Mouse (Mus musculus) lung, embryonic 14.5 days (tissue): ENCODE measurements at regions not wholly inside any gene's neighbourhood (a gene's known extent, or its start where the extent isn't known, plus 50 kb on each side); places are given as distances from the start of the nearest gene placed in this dataset.

ENCODE experiments used
- ATAC-seq: fragments of 200-750 bp; cut with Nextera tagmentation; 2 replicates; pipeline ENCODE4 v1.8.0; 2017; ENCODE audit warnings: mild to moderate bottlenecking, moderate TSS enrichment, moderate library complexity; ENCODE audit not compliant: insufficient read depth
- DNase-seq: peaks from one replicate; pipeline ENCODE4 v3.0.0-alpha.2; 2015
- H3K27ac ChIP-seq: fragments of 300-500 bp; sonication (generic); 2 replicates; pipeline ENCODE4 v1.5.1; 2014; ENCODE audit warnings: low read depth, mild to moderate bottlenecking, moderate library complexity
- H3K27me3 ChIP-seq: fragments of 300-500 bp; sonication (generic); 2 replicates; pipeline ENCODE4 v1.6.1; 2014; ENCODE audit warnings: low read length, control low read depth; ENCODE audit not compliant: insufficient read depth
- H3K36me3 ChIP-seq: fragments of 300-500 bp; sonication (generic); 2 replicates; pipeline ENCODE4 v1.6.1; 2014; ENCODE audit warnings: control low read depth; ENCODE audit not compliant: insufficient read depth
- H3K4me1 ChIP-seq: fragments of 300-500 bp; sonication (generic); 2 replicates; pipeline ENCODE4 v1.6.1; 2014; ENCODE audit warnings: antibody characterized with exemption, control low read depth; ENCODE audit not compliant: insufficient read depth
- H3K4me2 ChIP-seq: fragments of 300-500 bp; sonication (generic); 2 replicates; pipeline ENCODE4 v1.6.1; 2014; ENCODE audit warnings: mild to moderate bottlenecking
- H3K4me3 ChIP-seq: fragments of 300-500 bp; sonication (generic); 2 replicates; pipeline ENCODE4 v1.5.1; 2014; ENCODE audit warnings: low read depth, low read length
- H3K9ac ChIP-seq: fragments of 300-500 bp; sonication (generic); 2 replicates; pipeline ENCODE4 v1.6.1; 2014
- H3K9me3 ChIP-seq: fragments of 300-500 bp; sonication (generic); 2 replicates; pipeline ENCODE4 v1.6.1; 2016; ENCODE audit warnings: low read depth, low read length, control low read depth
- CTCF ChIP-seq: IDR thresholded peaks from 2 replicates; pipeline ENCODE4 v1.5.1; 2016; ENCODE audit warnings: antibody characterized with exemption, low read depth
- WGBS: fragments of 180-500 bp; shearing (Covaris S2); extraction: QIAGEN DNeasy Blood & Tissue Kit; methylation state at CpG from one replicate; pipeline ENCODE4 v1.1.7; 2014; 5-methylcytosine and 5-hydroxymethylcytosine counted together

DNA sequence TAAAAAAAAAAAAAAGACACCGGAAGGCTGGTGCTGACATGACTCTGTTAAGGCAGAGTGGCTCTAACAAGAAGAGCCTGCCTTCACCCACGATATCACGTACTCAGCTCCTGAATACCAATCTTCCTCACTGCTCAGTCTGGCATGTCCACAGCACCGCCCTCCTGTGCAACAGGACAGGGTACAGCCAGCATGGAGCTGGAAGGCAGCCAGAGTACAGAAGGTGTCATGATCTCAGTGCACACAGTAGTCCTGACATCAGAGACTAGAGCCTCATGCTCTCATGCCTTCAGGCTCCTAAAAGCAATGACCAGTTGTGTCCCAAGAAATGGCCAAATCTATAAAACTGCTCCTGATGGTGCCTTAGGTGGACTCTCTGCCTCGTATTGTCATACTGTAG lies 229.7 kb upstream of the Zdhhc25 start:
- no peak for DNase-seq
- no peak for ATAC-seq
- no peak for TF ChIP-seq CTCF

DNA sequence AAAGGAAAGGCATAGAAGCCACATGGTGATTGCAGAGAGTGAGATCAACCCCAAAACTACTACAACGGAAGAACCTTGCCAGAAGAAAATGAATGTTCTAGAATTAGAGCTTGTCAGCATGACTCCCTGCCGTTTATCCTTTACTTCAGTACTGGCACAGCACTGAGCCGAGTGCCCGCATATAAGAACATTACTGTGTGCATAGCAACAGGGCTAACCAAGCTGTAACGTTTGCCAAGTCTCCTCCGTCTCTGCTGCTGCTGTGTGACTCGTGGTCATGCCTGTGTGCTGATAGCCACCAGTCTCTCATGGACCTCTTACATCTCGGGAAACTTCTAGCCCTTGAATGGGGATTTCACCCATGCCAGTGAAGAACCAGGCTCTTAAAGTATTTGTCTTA lies 228.1 kb upstream of the Zdhhc25 start:
- WGBS: 68% methylated on average over 8 of the region's 8 CpGs
- Histone ChIP-seq H3K9ac (no peak overlapping the region), H3K4me2 (no peak overlapping the region), H3K4me1 (no peaks in the 10 kb centered on the region), H3K27ac (no peak overlapping the region), H3K27me3 (no peaks in the 10 kb centered on the region), H3K9me3 (no peaks in the 10 kb centered on the region), H3K4me3 (no peak overlapping the region), H3K36me3 (no peaks in the 10 kb centered on the region)
- ATAC-seq: no peak
- TF ChIP-seq CTCF: no peak
- DNase-seq: no peak

More for the DNA sequence above, 229.7 kb upstream of the Zdhhc25 start:
- no peak overlapping the region for H3K27ac ChIP-seq
- H3K9ac ChIP-seq: no peak overlapping the region
- H3K9me3 ChIP-seq: no peaks in the 10 kb centered on the region
- 65% methylated on average over 5 of the region's 5 CpGs for WGBS
- H3K27me3 ChIP-seq: no peaks in the 10 kb centered on the region
- H3K4me2 ChIP-seq: no peak overlapping the region
- no peaks in the 10 kb centered on the region for H3K4me1 ChIP-seq
- no peaks in the 10 kb centered on the region for H3K36me3 ChIP-seq
- H3K4me3 ChIP-seq: no peak overlapping the region

DNA sequence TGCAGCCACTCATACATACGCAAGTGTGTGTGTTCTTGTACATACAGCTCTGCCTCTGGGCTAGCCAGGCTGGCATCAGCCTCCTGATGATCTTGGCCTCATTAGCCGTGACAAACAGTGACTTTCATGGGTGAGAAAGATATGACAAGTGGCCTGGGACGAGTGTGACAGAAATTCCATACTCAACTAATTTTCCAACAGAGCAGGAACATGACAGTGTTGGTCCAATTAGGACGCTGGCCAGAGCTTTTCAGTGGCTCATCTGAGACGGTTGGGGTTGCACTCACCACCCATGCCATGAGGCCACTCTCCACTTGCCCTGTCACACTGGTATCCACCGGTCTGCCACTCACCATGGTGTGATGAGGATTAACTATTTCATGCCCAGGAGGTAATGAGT lies 226.2 kb upstream of the Zdhhc25 start:
- Histone ChIP-seq H3K27me3 (no peaks in the 10 kb centered on the region), H3K36me3 (no peaks in the 10 kb centered on the region), H3K9ac (no peak overlapping the region), H3K4me3 (no peak overlapping the region), H3K27ac (no peak overlapping the region), H3K4me2 (no peak overlapping the region), H3K4me1 (no peaks in the 10 kb centered on the region), H3K9me3 (no peaks in the 10 kb centered on the region)
- DNase-seq (no peak), ATAC-seq (no peak)
- no peak for TF ChIP-seq CTCF
- 59% methylated on average over 6 of the region's 6 CpGs for WGBS

DNA sequence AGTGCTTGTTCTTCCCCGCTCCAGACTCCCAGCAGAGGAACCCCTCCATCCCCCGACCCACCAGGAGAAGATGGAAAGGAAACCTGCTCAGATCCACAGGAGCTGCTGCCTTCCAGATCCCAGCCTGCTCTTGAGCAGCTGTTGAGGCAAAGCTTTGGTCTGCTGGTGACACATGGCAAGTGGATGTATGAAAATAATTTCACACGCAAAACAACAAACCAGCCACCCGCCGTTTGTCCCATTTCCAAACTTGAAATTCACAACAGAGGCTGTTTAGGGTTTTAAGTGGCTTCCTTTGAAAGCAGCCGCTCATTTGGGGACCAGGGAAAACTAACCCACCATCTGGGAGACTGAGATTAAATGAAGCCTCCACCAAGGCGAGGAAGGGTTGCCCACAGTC lies 220.8 kb upstream of the Zdhhc25 start:
- ATAC-seq: no peak
- Histone ChIP-seq H3K9ac (no peak overlapping the region), H3K4me1 (no peaks in the 10 kb centered on the region), H3K4me2 (no peak overlapping the region), H3K36me3 (no peaks in the 10 kb centered on the region), H3K27me3 (no peaks in the 10 kb centered on the region), H3K27ac (no peak overlapping the region), H3K9me3 (no peaks in the 10 kb centered on the region), H3K4me3 (no peak overlapping the region)
- TF ChIP-seq CTCF: no peak
- 66% methylated on average over 7 of the region's 7 CpGs for WGBS
- no peak for DNase-seq

DNA sequence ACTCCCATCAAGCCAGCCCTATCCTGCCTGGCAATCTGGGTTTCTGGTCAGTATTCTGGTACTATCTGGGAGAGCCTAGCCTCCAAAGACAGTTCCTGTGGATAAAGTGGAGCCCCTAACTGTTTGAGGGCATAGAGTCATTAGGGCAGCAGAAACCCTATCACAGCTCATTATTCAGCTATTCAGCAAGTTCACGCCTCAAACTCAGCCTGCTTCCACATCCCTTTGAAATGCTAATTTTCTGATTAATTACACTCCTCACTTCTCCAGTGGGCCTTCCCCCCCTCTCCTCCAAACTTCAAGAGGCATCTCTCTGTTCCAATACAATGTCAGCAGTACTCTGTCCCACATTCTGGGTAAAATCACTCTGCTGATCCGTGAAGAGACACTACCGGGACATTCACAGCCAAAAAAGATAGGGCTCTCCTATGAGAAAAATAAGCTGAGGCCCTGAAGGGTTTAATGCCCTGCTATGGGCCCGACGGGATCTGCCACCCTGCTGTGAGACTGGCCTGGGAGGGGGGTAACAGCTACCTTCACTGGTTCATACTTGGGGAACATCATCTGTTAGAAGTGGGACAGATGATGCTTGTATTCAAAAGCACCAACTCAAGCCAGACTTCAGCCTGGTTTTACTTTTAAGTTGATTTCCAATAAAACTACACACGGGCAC lies 220.0 kb upstream of the Zdhhc25 start:
- Histone ChIP-seq H3K4me3 (no peak overlapping the region), H3K36me3 (no peaks in the 10 kb centered on the region), H3K9ac (no peak overlapping the region), H3K9me3 (no peaks in the 10 kb centered on the region), H3K27ac (no peak overlapping the region), H3K27me3 (no peaks in the 10 kb centered on the region), H3K4me1 (no peaks in the 10 kb centered on the region), H3K4me2 (no peak overlapping the region)
- TF ChIP-seq CTCF: no peak
- 28% methylated on average over 6 of the region's 6 CpGs for WGBS
- ATAC-seq (no peak), DNase-seq (no peak)

DNA sequence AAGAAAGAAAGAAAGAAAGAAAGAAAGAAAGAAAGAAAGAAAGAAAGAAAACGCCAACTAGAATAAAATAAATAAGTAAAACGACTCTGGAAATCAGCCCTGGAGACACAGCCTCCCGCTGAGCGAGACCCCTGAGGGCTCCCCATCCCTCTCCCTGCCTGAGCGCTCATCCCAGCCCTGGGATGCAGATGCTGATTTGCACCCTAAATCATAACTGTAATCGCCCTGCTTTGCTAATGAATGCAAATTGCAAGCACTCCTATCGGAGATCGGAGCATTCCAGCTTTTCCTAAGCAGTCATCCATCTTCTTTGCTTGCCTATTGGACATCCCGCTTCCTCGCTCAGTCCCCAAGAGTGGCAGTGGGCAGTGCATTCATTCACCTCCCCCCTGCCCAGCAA lies 218.7 kb upstream of the Zdhhc25 start:
- Histone ChIP-seq H3K27ac (no peak overlapping the region), H3K4me2 (no peak overlapping the region), H3K36me3 (no peaks in the 10 kb centered on the region), H3K9me3 (no peaks in the 10 kb centered on the region), H3K27me3 (no peaks in the 10 kb centered on the region), H3K4me1 (no peaks in the 10 kb centered on the region), H3K9ac (no peak overlapping the region), H3K4me3 (no peak overlapping the region)
- no peak for TF ChIP-seq CTCF
- ATAC-seq: no peak
- DNase-seq: no peak
- WGBS: 21% methylated on average over 10 of the region's 10 CpGs

DNA sequence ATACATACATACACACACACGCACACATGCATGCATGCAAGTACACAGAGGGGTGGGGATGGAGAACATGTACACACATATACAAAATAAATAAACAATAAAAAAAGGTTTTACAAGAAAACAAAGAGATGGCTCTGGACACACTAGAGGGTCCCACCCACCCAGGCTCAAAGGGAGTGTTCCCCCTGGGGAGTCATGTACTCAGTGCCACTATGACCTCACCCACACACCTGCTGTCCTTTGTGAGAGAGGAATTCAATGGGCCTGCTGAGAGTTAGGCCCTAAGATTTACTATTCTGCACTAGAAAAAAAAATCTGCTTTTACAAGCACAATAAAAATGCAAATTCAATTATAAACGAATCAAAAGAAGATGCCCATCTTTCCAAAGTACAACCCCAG lies 214.2 kb upstream of the Zdhhc25 start:
- no peak for ATAC-seq
- Histone ChIP-seq H3K4me3 (no peak overlapping the region), H3K9me3 (no peaks in the 10 kb centered on the region), H3K27ac (no peak overlapping the region), H3K36me3 (no peaks in the 10 kb centered on the region), H3K4me2 (no peak overlapping the region), H3K9ac (no peak overlapping the region), H3K27me3 (no peaks in the 10 kb centered on the region), H3K4me1 (no peaks in the 10 kb centered on the region)
- WGBS: 85% methylated on average over 2 of the region's 2 CpGs
- no peak for TF ChIP-seq CTCF
- no peak for DNase-seq

DNA sequence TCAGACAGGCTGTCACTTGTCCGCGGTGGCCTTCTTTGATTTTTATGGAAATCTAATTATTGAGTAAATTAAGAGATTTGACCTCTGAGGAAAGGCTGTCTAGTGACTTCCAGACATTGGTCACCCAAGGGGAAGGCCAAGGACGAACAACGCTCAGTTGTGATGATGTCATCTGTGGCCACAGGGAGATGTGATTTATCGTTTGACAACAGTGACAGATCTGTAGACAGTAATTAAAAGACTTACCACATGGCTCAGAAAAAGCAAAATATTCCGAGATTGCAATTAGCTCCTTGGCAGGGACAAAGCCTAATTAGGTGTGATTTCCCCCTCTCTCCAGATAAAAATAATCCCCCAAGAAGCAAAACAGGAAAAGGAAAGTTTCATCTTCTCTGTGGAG lies 213.4 kb upstream of the Zdhhc25 start:
- Histone ChIP-seq H3K4me2 (no peak overlapping the region), H3K9me3 (no peaks in the 10 kb centered on the region), H3K4me3 (no peak overlapping the region), H3K4me1 (no peaks in the 10 kb centered on the region), H3K9ac (no peak overlapping the region), H3K36me3 (no peaks in the 10 kb centered on the region), H3K27me3 (no peaks in the 10 kb centered on the region), H3K27ac (no peak overlapping the region)
- 64% methylated on average over 6 of the region's 6 CpGs for WGBS
- no peak for DNase-seq
- ATAC-seq: no peak
- TF ChIP-seq CTCF: no peak
